Mouse (Mus musculus) adrenal gland (tissue): ENCODE measurements at regions not wholly inside any gene's neighbourhood (a gene's known extent, or its start where the extent isn't known, plus 50 kb on each side); places are given as distances from the start of the nearest gene placed in this dataset.

Experiments used
- intact Hi-C: fragments of 180-260 bp; cut with DNase I; formaldehyde crosslinking; loops from one replicate; pipeline ENCODE4 v1.15.1; 2025

DNA sequence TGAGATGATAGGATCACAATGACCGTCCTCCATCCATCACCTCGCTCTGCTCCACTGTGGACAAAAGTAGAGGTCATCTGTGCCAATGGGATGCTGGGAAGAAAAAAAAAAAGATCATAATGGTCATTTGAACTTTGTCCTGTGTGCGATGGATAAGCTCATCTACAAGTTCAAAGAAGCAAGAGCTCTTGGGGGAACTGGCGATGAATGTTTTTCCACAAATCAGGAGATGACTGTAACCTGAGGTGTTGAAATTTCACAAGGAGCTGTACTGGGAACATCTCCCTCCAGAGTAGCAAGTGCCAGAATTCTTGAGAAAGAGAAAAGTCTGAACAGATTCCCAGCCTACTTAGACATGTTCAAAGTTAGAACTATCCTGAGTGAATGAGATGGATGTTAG is 287.0 kb downstream of the Tns3 start:
- intact Hi-C loops: no loop called here

DNA sequence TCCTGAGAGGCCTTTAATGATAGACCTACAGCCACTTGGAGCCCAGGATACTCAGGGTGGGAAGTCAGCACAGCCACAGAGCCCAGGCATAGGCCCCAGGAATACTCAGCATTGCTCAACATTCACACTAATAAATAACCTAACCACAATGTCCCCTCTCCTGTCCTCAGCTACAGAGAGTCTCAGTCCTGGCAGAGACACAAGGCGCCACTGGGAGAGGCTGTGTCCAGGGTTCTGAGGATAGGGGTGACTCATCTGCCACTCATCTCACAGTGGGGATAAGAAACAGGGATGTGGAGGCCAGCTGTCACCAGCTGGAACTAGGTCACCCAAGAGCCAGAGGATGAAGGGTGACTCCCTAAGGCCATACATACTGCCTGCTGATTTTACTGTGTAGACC is 298.8 kb downstream of the Tns3 start:
- intact Hi-C loops: no loop called here

DNA sequence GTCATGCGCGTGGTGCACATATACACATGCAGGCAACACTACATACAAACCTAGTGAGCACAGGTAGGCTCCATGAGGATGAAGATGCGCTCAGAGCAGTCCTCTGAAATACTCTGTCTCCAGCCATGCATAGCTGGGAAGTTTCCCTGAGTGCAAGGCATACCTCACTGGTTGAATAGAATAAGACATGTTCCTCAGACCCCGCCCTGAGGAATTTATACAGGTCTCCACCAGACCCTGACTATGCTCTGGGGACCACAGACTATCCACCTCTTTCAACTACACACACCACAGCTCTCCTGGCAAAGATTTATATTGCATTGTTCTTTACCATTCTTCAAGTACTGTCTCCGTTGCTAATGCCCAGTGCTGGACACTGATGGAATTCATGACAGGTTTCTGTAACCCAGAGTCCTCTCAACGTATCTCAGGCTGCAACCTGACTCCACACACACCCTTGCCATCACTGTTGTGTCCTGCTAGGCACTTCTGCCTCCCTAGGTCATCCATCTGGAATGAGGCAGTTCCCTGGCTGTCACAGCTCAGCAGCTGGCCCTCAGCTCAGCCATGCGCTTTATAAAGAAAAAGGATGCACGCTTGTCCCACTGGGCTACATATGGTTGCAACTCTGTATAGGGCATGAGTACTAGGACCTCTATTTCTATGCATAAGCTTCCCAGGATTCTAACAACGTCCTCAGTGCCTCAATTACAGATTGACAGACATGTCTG is 299.5 kb downstream of the Tns3 start:
- intact Hi-C loops: no loop called here

DNA sequence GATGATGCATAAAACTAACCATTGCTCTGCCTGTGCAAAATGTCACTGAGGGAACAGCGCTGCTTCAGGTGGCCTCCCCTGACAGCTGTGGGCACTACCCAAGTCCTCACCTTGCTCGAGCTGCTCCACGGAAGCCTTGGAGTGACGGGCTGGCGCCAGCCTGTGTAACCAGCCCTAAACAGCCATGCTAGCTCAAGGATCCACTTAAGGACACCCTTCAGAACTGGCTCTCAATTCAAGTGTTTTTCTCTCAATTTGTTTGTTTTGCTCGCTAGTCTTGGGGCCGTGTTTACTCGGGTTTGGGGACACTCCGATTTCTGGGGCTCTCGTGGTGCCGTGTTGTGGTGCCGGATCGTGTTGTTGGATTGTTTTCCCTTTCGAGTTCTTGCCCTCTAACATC is 319.4 kb downstream of the Tns3 start:
- intact Hi-C loops: no loop called here

DNA sequence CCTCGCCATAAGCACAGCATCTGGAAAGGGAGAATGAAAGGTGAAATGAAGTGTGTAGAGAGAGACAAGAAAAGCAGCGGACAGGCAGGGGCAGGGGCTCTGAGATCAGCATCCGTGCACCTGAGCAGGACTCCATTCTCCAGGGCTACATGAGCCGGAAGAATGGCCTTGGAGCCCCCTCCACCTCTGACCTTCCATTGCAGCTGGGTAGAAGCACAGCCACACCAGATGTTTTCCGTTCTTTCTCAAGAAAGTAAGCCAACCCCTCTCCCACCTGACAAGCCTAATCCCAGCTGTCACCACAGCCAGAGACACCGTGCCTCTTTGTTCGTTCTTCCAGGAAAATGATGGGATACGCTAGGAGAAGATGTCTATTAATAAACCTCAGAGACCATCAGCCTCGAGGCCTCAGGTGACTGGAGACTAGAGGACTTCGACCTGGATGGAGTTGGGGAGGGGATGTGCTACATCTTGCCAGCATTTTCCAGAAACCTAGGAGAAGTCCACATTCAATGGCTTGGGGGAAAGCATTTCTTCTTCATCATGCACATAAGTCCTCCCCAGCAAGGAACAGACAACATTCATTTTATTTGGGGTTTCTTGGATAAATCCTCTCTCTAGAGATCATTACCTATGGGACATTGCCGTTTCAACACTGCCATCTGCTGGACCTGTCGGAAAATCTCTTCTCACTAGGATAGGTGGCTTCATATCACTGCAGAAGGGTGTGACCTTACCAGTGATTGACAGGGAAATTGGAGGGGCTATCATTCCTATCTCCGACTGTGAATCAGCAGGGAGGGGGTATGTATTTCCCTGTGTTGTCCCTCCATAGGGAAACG is 361.8 kb downstream of the Tns3 start:
- intact Hi-C loops: loop anchor here (2.0 to 5.0 kb wide), 2 partner anchors 105 to 1092 kb away; no protein-coding TSS in a partner anchor

DNA sequence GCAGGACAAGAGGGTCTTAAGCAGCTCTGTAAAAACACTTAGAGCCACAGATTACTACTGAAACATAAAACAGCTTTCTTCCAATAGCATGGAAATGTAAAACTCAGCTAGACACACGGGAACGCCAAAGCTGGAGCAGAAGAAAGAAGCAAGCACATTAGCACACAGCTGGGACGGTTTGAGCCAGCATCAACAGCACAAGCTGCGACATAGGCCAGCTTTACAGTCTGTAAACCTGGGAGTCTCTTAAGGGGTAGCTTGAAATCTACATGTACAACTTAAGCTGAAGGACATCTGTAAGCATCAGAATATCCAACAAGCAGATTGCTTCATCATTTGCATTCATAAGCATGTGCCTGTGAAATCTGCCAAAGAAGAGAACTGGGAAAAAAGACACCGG is 366.9 kb downstream of the Tns3 start:
- intact Hi-C loops: no loop called here

DNA sequence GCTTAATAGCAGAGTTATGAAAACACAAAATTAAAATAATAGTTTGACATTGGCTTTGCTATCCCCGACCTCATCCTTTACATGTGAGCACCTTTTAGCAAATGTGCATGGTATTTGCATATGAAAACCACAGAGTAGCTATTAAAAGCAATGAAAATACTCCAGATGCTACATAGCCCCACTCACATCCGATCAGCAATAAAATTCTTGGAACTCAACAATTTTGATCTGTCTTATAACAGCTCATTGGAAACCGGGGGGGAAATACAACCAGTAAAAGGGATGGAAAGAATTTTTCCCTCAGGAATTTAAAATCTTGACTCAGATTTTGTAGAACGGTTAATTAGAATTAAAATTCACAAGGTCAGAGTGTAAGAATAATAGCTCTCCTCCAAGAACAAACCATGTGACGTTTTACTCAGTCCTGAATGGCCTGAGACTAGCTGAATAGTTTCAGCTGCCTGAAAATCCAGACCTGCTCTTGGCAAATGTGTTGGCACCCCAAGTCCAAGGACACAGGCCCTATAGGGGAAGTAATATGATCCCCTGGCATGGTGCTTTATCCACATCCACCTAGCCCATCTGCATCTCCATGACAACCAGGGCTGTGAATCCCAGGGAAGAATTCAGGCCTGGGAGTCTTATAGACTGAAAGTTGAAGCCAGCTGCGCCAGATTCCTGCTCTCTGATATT is 370.9 kb downstream of the Tns3 start:
- intact Hi-C loops: no loop called here

DNA sequence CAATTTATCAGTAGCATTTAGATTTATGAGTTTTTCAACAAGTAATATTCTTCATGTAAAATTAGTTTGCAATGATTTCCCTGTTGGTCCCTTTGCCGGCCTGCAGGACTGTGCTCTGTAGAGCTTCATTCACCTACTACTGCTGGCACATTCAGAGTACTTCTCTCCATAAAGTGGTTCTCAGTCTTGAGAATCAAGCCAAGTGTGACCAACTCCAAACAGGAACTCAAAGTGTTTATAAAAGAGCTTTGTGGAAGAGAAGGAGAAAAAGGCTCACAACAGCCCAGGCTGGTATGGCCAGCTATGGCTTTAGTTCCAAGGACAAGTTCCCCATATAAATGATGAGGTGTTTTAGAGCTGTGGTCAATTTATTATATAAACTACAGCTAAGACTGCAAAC is 379.1 kb downstream of the Tns3 start:
- intact Hi-C loops: no loop called here

DNA sequence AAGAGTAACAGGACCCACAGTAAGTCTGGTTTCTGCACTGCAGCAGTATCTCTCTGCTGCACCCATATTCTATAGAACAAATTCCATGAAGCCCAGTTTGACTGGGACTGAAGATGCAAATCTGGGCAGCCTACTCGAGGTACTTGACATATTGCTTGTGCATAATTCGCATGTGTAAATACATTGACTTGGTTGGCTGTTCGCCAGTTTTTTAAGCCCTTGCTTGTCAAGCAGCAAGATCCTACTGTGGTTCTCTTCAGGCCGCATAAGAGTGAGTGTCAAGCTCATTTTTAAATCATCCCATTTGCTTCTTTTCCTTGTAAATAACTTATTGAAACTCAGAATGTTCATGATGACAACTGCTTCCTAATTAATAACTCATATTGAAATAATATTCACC is 389.1 kb downstream of the Tns3 start:
- intact Hi-C loops: no loop called here

DNA sequence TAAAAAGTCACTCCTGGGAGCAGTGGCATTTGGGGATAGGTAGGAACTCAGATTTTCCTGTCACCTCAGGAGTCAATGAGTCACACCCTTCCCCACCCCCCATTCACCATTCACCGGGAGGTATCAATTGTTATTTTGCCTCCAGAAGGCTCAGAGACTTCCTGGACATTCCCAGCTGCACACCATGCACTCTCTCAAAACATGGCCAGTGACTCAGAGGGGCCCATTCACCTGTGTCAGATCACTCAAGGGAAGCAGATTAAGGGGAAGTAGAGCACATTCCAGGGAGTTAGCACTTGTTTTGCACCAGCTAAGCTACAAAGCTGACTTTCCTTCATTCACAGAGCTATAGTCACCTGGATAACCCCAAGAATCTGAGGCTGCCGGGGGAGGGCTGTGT is 395.2 kb downstream of the Tns3 start:
- intact Hi-C loops: no loop called here

DNA sequence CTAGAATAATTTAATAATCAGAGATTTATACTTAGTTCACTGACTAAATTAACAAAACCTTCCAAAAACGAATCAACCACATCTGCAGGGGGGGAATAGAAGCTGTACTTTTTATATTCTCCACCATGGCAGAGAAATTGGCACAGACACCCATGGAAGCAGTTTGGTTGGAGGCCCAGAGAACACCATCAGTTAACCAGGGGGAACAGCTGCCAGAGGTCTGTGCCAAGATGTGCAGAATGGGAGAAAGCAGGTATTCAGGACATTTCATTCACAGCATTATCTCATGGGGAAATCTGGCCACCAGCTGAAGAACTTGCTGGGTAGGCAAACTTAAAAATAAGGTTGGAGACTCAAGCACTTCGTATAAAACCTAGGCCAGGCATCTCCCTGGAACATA is 410.3 kb downstream of the Tns3 start:
- intact Hi-C loops: no loop called here

DNA sequence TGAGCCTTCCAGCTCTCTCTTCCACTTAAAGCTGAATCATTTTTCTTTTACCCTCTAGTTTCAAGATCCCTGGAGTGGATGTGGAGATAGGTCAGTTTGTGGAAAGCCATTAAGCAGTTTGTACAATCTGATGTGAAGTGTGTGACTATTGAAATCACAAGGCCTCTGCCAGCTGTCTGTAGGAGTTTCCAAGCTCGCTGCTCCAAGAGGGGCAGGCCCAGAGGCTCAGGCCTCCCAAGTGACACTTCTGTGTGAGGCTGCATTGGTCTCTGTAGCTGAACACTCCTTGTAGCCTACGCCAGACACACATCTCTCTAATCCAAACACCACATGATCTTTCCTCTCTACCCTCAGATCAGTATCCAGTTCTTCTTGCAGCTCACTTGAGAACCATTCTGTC is 413.0 kb downstream of the Tns3 start:
- intact Hi-C loops: no loop called here

DNA sequence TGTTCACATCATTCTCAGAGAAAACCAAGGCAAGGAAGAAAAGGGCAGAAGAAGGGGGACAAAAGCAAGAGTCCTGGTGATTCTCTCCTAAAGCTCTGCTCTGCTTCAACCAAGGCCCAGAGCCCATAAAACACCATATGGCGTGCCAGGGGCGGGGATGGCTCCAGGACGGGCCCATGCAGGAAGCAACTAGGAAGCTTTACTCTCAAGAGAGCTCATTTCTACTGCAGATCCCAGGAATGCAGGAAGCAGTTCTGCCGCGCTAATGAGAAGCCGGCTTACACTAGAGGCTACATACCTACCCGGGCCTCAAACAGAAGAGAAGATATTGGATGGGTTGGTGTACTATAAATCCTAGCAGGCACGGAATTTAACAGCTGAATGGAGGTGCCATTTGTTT is 414.9 kb downstream of the Tns3 start:
- intact Hi-C loops: no loop called here

DNA sequence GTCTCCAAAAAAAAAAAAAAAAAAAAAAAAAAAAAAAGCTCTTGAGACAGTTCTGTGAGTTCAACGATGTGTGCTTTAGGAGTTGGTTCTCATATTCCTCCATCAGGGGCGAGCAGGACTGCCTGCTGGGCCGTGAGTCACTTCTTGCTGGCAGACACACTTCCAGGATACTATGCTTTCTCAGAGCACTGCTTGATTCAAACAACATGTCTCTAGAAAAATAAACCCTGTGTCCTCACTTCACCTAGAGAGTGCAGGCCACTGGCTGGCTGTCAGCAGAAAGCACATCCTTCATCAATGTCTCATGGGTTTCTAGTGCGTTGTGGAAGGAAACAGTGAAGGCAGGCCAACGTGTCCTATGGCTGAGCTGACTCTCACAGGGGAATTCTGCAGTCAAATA is 416.8 kb downstream of the Tns3 start:
- intact Hi-C loops: loop anchor here (2.0 kb wide), 1 partner anchor 1037 kb away; no protein-coding TSS in a partner anchor

DNA sequence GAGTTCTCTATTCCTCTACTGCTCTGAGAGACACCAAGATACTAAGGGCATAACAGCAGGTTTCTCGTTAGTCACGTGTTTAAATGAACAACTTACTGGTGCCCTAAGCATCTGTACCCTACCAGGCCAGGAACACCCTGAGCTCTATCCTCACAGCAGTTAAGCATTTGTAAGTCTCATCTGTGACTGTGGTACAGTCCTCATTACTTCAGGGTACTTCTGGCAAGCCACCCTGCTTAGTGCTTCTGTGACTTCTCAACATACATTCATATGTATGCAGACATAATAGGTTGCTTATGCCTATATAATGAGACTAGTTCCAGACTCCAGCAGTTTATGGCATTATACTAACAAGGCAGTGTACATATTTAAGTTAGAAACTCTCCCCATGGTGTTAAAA is 417.3 kb downstream of the Tns3 start:
- intact Hi-C loops: loop anchor here (2.0 kb wide), 1 partner anchor 1036 kb away; no protein-coding TSS in a partner anchor

DNA sequence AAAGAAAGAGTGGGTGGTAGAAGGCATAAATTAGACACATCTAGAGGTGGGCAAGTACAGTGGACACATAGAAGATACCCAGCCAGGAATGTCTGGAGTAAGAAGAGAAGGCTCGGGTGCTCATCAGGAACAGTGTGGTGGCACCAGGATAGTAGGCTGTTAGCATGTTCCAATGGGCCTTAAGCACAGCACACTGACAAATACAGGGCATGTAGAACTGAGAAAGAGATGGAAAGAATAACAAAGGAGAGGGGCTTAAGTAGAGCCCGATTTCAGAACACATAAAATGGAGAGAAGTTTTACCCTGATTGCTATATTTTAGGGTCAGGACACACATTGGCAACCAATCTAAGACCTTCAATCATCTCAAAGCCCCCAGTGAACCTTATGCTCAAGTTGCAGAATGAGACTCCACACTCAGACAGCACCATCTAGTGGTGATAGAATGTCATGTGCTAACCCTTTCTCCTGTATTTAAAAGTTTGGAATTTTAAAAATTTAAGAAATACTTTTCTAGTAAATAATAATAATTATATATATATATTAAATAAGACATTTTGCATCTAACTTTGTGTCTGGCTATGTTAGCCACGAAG is 418.8 kb downstream of the Tns3 start:
- intact Hi-C loops: loop anchor here (2.0 kb wide), 1 partner anchor 1035 kb away; no protein-coding TSS in a partner anchor

DNA sequence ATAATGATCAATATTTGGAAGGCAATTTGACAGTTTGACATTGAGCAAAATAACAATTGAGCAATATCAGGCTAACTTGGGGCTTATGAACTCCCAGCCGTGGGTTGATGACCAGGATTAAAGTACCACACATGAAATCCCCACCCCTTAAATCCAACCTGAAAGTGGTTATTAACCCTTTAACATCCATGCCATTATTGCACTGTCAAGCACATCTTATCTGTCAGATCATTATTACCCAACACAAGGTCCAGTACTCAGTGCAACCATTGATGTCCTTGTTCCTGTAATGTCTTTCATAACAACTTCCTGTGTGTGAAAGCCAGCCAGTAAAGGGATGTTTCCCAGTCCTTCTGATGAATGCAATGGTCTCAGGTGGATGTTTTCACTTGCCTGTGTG is 425.8 kb downstream of the Tns3 start:
- intact Hi-C loops: no loop called here

DNA sequence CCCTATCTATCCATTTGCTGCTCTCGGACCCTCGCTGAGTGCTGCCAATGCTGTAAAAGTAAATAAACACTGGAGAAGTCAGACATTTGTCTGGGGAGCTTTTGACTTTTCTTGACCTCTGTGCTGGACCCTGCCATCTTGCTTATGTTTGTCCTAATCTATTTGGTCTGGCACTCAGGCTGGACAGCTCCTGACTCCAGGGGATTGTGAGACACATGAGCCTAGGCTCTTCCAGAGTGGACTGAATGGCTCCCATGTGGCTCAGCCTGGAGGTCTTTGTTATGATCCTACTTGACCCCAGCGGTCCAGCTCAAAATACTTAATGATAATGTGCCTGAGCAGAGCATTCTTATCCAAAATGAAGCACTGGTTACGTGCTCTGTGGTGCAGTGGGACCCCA is 426.8 kb downstream of the Tns3 start:
- intact Hi-C loops: no loop called here

DNA sequence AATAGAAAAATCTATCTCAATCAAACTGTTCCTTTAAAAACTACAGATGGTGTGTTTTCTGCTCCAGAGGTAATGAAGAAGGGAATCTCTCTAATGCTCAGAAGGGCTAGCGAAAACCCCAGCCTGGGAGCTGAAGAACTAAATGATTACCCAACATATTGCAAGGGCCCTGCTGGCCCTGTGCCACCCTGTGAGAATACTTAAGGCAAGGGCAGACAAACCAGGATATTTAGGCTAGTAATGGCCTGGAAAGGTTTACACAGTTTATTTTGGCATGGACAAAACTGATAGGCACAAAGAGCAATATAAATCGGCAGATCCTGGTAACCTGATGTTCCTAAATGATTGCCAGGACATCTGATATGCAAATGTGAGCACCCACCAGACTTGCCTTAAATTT is 428.3 kb downstream of the Tns3 start:
- intact Hi-C loops: no loop called here

DNA sequence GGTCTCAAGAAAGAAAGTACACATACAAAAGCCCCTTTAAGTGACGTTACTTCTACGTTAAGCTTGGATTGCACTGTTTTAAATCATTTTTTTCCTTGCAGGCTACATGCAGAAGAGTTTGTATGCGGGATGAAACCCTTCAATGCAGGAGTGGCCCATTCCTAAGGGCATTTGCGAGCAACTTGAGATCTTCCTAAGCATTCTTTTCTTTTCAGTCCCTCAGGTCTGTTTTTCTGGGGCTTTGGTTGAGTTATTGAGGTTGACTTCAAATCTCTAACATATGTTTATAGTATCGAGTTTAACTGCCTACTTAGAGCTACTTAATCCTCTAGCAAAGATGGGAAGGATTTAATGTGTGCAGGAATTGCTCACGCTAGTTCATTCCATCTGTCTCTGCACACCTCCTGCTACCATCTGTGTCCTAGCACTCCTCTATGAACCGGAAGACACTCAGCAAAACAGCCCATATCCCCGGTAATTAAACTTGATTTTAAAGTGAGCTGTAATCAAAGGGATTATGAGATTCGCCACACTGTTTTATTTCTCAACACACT is 431.6 kb downstream of the Tns3 start:
- intact Hi-C loops: no loop called here

DNA sequence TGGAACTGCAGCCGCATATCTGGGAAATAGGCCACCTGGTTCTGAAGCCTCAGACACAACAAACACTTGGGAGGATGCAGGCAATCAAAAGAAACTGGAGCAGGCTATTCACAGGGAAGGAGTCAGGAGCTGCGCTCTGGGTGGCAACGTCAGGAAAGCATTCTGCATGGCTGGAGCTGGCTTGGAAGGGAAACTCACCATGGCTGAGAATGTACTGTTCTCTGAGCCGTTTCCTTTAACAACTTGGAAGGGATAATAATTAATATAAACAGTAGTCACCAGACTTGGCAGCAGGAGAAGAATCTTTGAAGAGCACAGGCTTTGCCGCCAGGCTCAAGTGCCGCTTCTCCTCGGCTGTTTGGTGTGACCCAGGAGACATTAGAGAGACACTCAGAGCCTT is 434.5 kb downstream of the Tns3 start:
- intact Hi-C loops: no loop called here
